Mouse (Mus musculus) spleen, adult 12 weeks (tissue): ENCODE results near the gene Hhex.

Experiments used
- DNase-seq: peaks from one replicate; pipeline ENCODE4 v3.0.0; 2022; ENCODE audit warnings: low spot score

The Hhex gene

DNA sequence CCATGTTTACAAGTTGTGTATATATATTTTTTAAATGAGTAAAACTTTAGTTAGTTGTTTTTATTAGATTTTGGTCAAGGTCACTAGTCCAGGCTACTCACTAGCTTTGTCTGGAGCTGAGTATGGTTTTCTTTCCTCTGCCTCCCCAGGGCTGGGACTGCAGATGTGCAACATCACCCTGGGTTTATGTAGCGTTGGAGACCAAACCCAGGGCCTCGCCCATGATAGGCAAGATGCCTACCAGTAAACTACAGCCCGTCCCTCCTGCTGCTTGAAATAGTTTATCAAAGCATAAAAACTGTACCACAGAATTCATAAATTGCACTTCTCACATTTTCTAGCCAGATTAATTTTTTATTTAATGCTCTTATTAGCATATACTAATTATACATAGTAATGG is 14.6 kb downstream of the Hhex start:
- DNase-seq, result no peak

DNA sequence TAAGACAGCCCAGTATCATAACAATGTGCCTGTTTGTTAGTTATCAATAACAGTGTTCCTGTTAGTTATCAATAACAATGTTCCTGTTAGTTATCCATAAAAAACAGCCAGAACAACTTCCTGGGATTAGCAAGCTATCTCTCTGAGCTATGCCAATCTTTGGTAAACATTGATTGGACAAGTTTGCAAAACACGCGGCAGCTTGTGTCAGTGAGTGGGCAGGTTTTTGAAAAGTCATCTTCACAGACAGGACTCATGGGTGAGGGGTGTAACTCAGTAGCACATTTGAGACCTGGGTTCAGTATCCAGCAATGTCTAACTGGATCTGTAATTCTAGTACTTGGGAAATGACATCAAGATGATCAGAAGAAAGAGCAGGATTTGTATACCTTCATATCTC is 20.9 kb downstream of the Hhex start:
- DNase-seq, result no peak

- DNase-seq, result no peak
Observed at GRCm38 (mm10) chr19:37455961-37456360, 21.4 kb downstream of the Hhex start.

GRCm38 (mm10) chr19:37458013-37458412 is 23.4 kb downstream of the Hhex start:
- no peak for DNase-seq

DNA sequence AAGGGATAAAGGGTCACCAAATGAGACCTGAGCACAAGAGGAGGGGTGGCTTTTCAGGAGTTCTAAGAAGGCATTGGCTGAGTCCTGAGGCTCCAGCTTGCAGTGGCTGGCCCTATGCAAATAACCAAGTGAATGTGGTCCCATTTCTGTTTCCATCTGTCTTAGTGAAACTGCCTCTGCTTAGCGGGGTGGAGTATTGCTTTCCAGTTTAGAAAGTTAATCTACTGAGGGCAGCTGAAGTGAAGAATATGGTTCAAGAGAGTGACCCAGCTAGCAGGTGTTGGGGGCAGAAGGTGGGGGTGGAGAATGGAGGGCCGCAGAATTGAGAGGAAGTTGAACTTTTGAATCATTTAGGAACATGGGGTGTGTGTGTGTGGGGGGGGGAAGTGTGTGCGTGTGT is 31.8 kb downstream of the Hhex start:
- peak; percentile 2 for DNase-seq

GRCm38 (mm10) chr19:37466978-37467377 is 32.4 kb downstream of the Hhex start:
- DNase-seq, result no peak

GRCm38 (mm10) chr19:37468841-37469566 is 34.4 kb downstream of the Hhex start:
- DNase-seq, result no peak

- DNase-seq, result no peak
Observed at GRCm38 (mm10) chr19:37471680-37472079, 37.1 kb downstream of the Hhex start.

GRCm38 (mm10) chr19:37472589-37472988 is 38.0 kb downstream of the Hhex start:
- no peak for DNase-seq

DNA sequence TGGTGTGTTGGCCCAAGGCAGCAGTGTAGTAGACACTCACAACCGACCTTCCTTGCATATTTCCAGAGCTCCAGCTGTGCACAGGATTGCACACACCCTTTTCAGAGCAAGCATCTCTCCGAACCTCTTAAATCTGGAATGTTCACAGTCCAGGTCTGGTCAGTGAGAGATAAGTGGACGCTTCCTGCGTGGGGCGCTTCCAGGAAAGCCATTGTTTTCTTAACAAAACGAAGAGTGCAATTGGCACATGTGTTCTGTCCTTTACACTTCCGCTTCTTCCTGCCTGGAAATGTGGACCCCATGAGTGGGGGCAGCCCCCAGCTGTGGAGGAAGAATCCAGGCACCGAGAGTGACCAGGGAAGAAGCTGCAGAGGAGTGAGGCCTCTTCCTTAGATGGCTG is 47.1 kb downstream of the Hhex start:
- no peak for DNase-seq

DNA sequence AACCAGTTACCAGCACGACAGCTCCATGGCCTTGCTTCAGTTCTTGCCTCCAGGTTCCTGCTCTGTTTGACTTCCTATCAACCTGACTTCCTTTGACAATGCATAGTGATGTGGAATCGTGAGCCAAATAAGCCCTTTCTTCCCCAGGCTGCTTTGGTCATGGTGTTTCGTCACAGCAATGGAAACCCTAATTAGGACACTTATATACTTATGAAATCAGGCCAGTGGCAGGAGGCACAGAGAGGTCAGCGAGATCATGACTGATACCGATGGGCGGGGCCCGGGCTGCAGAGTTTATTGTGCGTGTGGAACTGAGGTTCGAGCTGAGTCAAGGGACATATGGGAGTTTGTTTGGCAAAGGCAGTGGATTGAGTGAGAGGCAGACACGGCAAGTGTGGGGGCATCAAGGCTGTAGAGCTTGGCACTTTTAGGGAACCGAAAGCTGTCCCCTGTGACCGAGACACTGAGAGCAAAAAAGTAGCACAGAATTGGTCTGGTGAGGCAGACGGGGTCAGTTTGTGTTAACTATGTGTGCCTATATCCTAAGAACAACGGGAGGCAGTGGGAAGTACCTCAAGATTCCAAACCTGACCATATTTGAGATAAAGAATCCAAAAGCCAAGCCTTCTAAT is 48.1 kb downstream of the Hhex start:
- peak; percentile 28 for DNase-seq

DNA sequence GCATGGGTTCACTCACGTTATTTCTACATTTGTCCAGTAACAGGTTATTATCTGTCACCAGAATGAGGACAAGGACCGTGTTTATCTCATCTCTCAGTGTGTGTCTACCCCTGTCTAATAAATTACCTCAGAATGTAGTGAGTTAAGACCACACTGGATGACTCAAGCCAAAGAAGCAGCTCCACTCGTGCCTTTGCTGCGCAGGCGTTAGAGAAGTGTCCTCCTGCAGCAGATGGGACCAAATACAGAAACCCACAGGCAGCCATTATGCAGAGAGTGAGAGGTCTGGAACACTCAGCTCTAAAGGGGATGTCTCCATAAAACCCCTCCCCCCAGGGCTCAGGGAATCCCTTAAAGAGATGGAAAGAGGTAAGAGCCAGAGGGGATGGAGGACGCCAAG is 50.2 kb downstream of the Hhex start:
- DNase-seq, result no peak

- DNase-seq, result no peak
Observed at GRCm38 (mm10) chr19:37486801-37487200, 52.2 kb downstream of the Hhex start.

DNA sequence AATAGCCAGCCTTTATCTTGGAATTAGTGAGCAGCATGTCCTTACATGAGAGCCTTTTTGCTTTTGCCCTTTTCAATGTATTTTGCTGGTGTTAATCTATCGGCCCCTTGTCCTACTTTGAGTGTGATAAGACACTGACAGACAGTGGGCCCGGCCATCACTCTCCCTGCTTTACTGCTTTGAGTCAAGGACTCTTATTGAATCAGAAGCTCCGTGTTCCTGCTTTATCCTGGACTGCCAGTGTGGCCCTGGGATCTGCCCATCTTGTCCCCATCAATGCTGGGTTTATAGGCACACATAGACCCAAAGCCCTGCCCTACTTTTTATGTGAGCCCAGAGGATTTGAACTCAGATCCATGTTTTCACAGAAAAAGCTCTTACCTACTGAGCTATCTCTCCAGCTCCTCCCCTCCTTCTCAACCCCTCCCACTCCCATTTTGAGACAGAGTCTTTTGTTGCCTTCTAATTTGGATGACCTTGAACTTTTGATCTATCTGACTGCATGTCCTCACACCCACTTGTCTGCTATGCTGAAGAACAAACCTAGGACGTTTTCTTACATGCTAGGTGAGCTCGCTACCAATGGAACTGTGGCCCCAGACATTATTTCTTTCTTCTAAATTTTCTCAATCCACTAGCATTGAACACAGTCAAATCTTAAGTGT is 53.3 kb downstream of the Hhex start:
- no peak for DNase-seq

DNA sequence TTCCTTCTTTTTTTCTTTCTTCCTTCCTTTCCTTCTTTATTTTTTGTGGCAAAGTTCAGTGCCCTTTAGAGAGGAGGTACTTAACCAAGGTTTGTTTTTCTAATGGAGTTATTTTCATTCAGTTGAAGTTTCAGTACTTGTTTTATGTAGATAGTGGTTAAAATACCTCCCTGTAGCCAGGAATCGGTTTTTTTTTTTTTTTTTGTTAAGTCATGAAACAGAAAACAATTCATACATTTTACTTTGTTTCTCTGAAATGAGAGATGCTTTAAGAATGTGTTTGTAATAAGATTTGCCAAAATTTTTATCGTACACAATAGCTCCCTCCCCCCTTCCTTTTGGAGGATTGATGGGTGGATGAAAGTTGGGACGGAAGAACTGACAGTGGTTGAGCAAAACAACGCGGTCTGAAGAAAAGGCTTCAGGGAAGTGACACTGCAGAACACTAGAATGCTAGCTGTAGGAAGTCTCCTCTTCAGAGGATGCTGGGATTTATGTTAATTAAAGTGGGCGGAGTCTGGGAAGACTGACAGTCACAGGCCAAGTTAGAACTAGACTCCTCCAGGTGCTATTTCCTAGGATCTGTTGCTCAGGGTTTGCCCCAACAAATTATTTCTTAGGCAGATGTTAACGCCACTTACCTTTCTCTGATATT is 54.1 kb downstream of the Hhex start:
- no peak for DNase-seq
